Mouse (Mus musculus) limb, embryonic 12.5 days (tissue): ENCODE data around the gene Kctd13. TPM values are rescaled to one million over a fixed set of nuclear protein-coding genes. Genes with fewer than 3 reads are reported as not detected.
A peak's percentile ranks its signal among the peaks of the same experiment; 100 is the strongest.

Experiments
- ATAC-seq: fragments of 200-750 bp; cut with Nextera tagmentation; 2 replicates; pipeline ENCODE4 v1.8.0; 2017; ENCODE audit warnings: low read depth, moderate TSS enrichment; ENCODE audit not compliant: insufficient number of reproducible peaks, insufficient read depth, low FRiP score, low TSS enrichment
- H3K27ac ChIP-seq: fragments of 300-500 bp; sonication (generic); 2 replicates; pipeline ENCODE4 v1.5.1; 2016; ENCODE audit warnings: mild to moderate bottlenecking, moderate library complexity
- H3K27me3 ChIP-seq: fragments of 300-500 bp; sonication (generic); 2 replicates; pipeline ENCODE4 v1.6.1; 2016; ENCODE audit warnings: mild to moderate bottlenecking, moderate library complexity
- H3K36me3 ChIP-seq: fragments of 300-500 bp; sonication (generic); 2 replicates; pipeline ENCODE4 v1.6.1; 2016; ENCODE audit warnings: mild to moderate bottlenecking, moderate library complexity
- H3K4me1 ChIP-seq: fragments of 300-500 bp; sonication (generic); replicated peaks from 2 replicates; pipeline ENCODE4 v1.6.1; 2016
- H3K4me2 ChIP-seq: fragments of 300-500 bp; sonication (generic); 2 replicates; pipeline ENCODE4 v1.6.1; 2016; ENCODE audit warnings: mild to moderate bottlenecking, moderate library complexity
- H3K4me3 ChIP-seq: fragments of 300-500 bp; sonication (generic); replicated peaks from 2 replicates; pipeline ENCODE4 v1.5.1; 2016; ENCODE audit warnings: mild to moderate bottlenecking
- H3K9ac ChIP-seq: fragments of 300-500 bp; sonication (generic); replicated peaks from 2 replicates; pipeline ENCODE4 v1.6.1; 2016; ENCODE audit warnings: mild to moderate bottlenecking, moderate library complexity
- H3K9me3 ChIP-seq: fragments of 300-500 bp; sonication (generic); 2 replicates; pipeline ENCODE4 v1.6.1; 2016; ENCODE audit warnings: mild to moderate bottlenecking, moderate library complexity
- WGBS: fragments of 180-500 bp; shearing (Covaris S2); methylation state at CpG from one replicate; pipeline ENCODE4 v1.1.7; 2016; 5-methylcytosine and 5-hydroxymethylcytosine counted together
- polyA plus RNA-seq: library from polyadenylated mRNA; unstranded; fragments of >200 nt; fragmentation: Nextera tagmentation; extraction: Ambion mirVana; gene quantifications from 2 replicates; pipeline ENCODE4 v1.2.1, GENCODE M21; 2016

Gene Kctd13
- polyA plus RNA-seq, 1 experiment from 2014 or later: 19.7 TPM

DNA sequence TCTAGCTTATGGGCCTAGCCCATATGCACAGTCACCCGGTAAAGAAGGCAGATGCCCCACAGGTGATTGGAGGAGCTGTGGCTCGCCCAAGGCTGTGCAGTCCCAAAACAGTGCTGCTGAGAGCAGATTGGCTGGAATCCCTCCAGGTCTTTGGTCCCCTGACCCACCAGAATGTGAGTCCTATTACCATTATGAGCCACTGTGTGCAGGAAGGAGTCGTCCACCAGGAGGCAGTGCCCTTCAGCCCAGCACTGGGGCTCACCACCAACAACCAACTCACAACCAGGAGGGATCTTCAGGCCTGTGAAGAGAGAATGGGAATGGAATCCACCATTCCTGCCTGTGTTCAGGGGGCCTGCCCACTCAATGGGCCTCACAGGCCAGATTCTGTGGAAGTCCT lies 17.9 kb downstream of the Kctd13 start:
- Histone ChIP-seq H3K4me1 (peaks cover 13% of the 10 kb centered on the region), H3K27me3 (peaks cover 35% of the 10 kb centered on the region), H3K27ac (no peak overlapping the region), H3K4me3 (no peak overlapping the region), H3K9ac (no peak overlapping the region), H3K9me3 (no peaks in the 10 kb centered on the region), H3K4me2 (no peak overlapping the region), H3K36me3 (peaks cover 36% of the 10 kb centered on the region)
- ATAC-seq: no peak
- WGBS: 36% methylated on average over 3 of the region's 3 CpGs

DNA sequence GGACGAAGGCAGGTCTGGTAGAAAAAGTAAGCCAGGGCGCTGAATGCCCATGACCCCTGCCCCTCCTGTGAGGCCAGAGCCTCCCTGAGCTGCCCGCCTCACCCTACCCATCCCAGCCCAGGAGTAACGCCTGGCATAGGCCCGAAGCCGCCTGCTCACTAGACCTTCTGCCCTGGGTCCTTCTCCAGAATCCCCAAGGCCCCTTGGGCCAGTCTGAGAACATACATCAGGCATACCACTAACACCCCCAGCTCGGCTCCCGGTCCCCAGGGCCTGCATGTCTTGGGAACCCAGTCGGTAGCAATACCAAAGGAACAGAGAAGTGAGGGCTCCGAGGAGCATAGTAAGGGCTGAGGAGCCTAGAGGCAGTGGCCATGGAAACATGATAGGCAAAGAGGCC lies 19.9 kb downstream of the Kctd13 start:
- Histone ChIP-seq H3K4me1 (peaks cover 21% of the 10 kb centered on the region), H3K9me3 (no peaks in the 10 kb centered on the region), H3K9ac (no peak overlapping the region), H3K36me3 (peaks cover 16% of the 10 kb centered on the region), H3K4me3 (no peak overlapping the region), H3K4me2 (no peak overlapping the region), H3K27ac (no peak overlapping the region), H3K27me3 (peaks cover 56% of the 10 kb centered on the region)
- no peak for ATAC-seq
- WGBS: 78% methylated on average over 10 of the region's 10 CpGs

DNA sequence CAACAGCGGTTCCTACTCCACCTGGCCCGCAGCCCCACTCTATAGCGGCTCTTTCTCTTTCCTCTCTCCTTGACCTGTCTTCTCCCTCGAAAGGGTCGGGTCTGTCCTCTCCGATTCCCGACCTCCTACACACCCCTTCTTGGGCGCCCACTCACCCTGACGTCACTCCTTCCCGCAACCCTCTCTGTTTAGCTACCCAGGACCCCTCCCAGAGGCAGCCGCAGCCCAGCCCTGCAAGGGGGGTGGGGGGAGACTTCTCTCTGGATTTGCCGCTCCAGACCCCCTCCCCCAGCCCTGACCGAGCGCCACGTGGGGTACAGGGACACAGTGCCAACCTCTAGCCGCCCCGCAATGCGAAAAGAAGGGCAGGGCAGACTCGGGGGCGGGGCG lies 20.7 kb downstream of the Kctd13 start, which contains the start of gene Asphd1:
Gene Asphd1 (minus strand): TSS at position 180 of the 390 bp plus-strand sequence.
- H3K27me3 ChIP-seq: peaks cover 59% of the 10 kb centered on the region
- H3K9ac ChIP-seq: 0 out of 2 replicates have a peak within 1 kb of the TSS, but pooled peaks have one; percentile 37
- no peaks in the 10 kb centered on the region for H3K9me3 ChIP-seq
- 0% methylated on average over 21 of the region's 21 CpGs for WGBS
- H3K4me2 ChIP-seq: peak within 1 kb of the TSS; percentile 100
- peaks cover 8% of the 10 kb centered on the region for H3K36me3 ChIP-seq
- no peak within 1 kb of the TSS for H3K27ac ChIP-seq
- peak within 1 kb of the TSS; percentile 51 for H3K4me3 ChIP-seq
- ATAC-seq: peak; percentile 45
- H3K4me1 ChIP-seq: peaks cover 21% of the 10 kb centered on the region

DNA sequence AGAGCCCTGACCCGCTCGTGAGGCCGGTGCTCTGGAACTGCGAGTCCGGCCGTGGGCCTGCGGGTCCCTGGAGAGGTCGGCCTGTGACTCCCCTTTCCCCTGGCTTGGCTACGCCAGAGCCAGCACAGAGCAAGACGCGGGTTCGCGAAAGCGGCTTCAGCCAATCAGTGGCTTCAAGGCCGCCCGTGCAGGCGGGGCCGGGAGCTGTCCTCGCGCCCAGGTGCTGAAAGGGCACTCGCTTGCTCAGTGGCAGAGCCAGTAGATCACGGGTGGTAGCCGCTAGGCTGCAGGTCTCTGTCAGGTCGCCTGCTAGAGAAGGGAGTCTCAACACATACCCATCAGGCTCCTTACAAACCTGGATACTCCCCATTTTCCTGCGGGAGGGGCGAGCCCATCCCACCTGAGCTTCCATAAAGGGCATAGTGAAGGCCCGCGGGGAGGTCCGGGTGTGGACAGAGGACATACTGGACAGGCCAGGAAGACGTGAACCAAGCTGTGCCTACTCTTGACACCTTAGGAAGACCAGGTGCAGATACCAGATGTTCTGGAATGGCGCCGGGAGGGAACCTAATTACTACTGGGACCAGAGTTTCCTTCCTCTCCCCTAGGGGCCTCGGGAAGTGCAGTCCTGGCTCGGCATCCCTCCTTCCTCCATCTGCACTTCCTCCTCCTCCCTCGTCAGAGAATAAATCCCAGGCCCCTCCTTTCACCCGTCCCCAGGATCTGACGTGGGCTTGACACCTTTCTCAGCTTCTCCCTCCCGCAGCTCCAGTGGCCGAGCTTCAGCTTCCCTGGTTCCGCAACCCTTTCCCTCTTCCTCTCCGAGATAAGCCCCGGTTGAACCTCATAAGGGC lies 21.3 kb downstream of the Kctd13 start, which contains the start of gene Sez6l2:
Gene Sez6l2 (plus strand): TSS at position 771 of the 854 bp plus-strand sequence.
- Histone ChIP-seq H3K36me3 (peaks cover 3% of the 10 kb centered on the region; the same call in 1 of the 2 replicates), H3K9ac (0 out of 2 replicates have a peak within 1 kb of the TSS, but pooled peaks have one; percentile 37), H3K9me3 (no peaks in the 10 kb centered on the region), H3K4me2 (peak within 1 kb of the TSS; percentile 100), H3K27ac (no peak within 1 kb of the TSS), H3K27me3 (peaks cover 59% of the 10 kb centered on the region), H3K4me1 (peaks cover 21% of the 10 kb centered on the region), H3K4me3 (peak within 1 kb of the TSS; percentile 51)
- WGBS: under 1% methylated on average over 42 of the region's 42 CpGs
- ATAC-seq: peak; percentile 74

DNA sequence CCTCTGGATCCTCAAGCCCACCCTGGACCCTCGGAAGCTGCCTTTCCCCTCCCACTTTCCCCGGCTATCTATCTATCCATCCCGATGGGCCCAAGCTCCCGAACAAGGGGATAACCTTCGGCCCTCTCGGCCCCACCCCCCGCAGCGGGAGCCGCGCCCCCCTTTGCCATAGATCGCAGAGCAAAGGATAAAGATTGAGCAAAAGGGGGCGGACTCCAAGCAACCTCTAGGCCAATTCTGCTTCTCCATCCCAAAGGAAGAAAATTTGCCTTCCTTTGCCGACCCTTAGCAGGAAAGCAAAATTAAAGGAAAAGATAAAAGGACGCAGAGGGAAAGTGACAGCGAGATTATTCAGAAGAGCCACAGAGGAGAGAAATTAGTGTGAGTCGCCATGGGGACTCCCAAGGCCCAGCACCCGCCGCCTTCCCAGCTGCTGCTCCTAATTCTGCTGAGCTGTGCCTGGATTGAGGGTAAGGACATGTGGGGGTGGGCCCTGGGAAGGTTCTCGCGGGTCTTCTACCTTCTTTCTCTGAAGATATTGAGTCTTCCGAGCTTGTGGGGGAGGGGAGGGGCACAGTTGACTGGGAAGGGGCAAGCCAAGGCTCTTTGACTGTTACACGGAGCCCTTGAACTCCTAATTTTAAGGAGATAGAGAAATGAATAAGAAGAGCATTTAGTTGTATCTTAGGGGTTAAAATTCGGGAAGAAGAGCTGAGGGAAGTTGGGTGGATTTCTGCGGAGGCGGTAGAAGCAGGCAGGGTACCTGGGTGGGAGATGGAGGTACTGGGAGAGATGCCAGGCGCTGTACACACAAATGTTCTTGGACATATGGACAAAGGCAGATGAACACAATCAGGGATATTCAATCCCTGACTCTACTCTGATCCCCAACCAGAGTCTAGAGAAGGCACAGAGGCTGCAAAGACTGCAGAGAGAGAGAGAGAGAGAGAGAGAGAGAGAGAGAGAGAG lies 22.3 kb downstream of the Kctd13 start:
- Histone ChIP-seq H3K4me1 (peaks cover 21% of the 10 kb centered on the region), H3K4me2 (peak overlapping the region; percentile 100; the same call in 1 of the 2 replicates), H3K36me3 (no peaks in the 10 kb centered on the region), H3K27me3 (peaks cover 59% of the 10 kb centered on the region), H3K4me3 (0 out of 2 replicates have a peak overlapping the region, but pooled peaks have one; percentile 7), H3K9me3 (no peaks in the 10 kb centered on the region), H3K9ac (no peak overlapping the region), H3K27ac (no peak overlapping the region)
- 5% methylated on average over 26 of the region's 26 CpGs for WGBS
- no peak for ATAC-seq

DNA sequence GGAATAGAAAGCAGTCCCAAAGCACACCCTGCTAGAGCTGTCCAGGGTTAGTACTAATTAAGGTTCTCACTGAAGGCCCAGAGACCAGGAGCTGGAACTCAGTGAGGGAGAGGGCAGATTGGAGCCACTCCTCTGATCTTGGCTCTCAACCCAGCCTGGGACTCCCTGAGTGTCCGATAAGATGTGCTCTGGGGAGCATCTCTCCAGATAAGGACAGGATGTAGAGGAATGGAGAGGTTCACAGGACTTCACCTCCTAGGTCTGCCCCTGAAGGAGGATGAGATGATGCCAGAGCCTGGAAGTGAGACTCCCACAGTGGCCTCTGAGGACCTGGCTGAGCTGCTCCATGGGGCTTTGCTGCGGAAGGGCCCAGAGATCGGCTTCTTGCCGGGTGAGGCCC lies 23.1 kb downstream of the Kctd13 start:
- H3K27ac ChIP-seq: no peak overlapping the region
- no peak for ATAC-seq
- no peak overlapping the region for H3K4me3 ChIP-seq
- peaks cover 59% of the 10 kb centered on the region for H3K27me3 ChIP-seq
- peaks cover 21% of the 10 kb centered on the region for H3K4me1 ChIP-seq
- no peak overlapping the region for H3K9ac ChIP-seq
- no peaks in the 10 kb centered on the region for H3K9me3 ChIP-seq
- 24% methylated on average over 4 of the region's 4 CpGs for WGBS
- no peak overlapping the region for H3K4me2 ChIP-seq
- H3K36me3 ChIP-seq: no peaks in the 10 kb centered on the region

DNA sequence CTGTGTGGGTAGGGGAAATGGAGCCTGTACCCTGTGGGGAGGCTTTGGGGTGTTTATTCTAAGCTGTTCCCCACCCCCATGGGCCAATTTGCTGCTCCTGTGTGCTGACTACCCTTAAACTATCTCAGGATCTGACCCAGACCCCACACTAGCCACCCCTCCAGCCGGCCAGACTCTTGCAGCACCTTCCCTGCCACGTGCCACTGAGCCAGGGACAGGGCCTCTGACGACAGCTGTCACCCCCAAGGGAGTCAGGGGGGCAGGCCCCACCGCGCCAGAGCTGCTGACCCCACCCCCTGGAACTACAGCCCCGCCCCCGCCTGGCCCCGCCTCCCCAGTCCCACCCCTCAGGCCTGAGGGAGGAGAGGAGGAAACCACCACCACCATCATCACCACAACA lies 24.0 kb downstream of the Kctd13 start:
- Histone ChIP-seq H3K27ac (no peak overlapping the region), H3K4me1 (peaks cover 21% of the 10 kb centered on the region), H3K4me2 (no peak overlapping the region), H3K9ac (no peak overlapping the region), H3K9me3 (no peaks in the 10 kb centered on the region), H3K4me3 (no peak overlapping the region), H3K36me3 (no peaks in the 10 kb centered on the region), H3K27me3 (peaks cover 59% of the 10 kb centered on the region)
- no peak for ATAC-seq
- WGBS: under 1% methylated on average over 8 of the region's 8 CpGs

DNA sequence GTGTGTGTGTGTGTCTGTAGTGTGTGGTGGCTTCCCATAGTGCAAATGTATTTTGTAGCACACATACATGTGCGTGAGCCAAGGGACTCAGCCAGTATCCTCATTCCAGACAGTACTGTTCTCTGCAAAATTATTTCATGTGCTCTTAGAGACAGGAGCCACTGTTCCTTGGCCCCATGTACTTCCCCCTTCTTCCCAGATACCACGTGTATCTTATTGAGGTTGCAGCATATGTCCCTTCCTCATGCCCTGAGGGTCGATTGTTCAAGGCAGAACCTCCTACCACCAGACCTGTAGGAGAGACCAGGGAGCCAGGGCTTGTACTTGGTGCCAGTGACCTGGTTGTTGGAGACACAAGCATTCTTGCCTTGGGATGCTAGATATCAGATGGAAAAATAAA lies 26.4 kb downstream of the Kctd13 start:
- peaks cover 39% of the 10 kb centered on the region for H3K27me3 ChIP-seq
- H3K9me3 ChIP-seq: no peaks in the 10 kb centered on the region
- WGBS: 59% methylated on average over 3 of the region's 3 CpGs
- H3K27ac ChIP-seq: no peak overlapping the region
- no peak overlapping the region for H3K4me2 ChIP-seq
- H3K9ac ChIP-seq: no peak overlapping the region
- H3K4me1 ChIP-seq: peaks cover 12% of the 10 kb centered on the region
- no peaks in the 10 kb centered on the region for H3K36me3 ChIP-seq
- no peak for ATAC-seq
- H3K4me3 ChIP-seq: no peak overlapping the region

DNA sequence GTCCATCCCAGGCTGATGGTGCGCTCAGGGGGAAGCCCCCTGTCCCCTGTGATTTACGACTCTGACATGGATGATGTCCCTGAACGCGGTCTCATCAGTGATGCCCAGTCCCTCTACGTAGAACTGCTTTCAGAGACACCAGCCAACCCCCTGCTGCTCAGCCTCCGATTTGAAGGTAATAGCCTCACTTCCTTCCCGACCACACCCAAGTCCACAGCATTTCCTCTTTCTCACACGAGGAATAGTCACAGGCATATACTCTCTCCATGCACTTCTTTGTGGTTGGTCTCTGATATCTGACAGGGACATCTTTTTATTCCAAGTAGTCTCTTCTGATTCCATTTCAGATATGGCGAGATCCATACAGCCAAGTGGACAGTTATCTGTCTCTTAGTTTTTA lies 31.1 kb downstream of the Kctd13 start:
- WGBS: 62% methylated on average over 9 of the region's 9 CpGs
- Histone ChIP-seq H3K9me3 (no peaks in the 10 kb centered on the region), H3K4me1 (no peaks in the 10 kb centered on the region; the same call in 1 of the 2 replicates), H3K9ac (no peak overlapping the region), H3K4me3 (no peak overlapping the region), H3K4me2 (no peak overlapping the region), H3K27ac (no peak overlapping the region), H3K36me3 (no peaks in the 10 kb centered on the region), H3K27me3 (peaks cover 29% of the 10 kb centered on the region)
- ATAC-seq: no peak

DNA sequence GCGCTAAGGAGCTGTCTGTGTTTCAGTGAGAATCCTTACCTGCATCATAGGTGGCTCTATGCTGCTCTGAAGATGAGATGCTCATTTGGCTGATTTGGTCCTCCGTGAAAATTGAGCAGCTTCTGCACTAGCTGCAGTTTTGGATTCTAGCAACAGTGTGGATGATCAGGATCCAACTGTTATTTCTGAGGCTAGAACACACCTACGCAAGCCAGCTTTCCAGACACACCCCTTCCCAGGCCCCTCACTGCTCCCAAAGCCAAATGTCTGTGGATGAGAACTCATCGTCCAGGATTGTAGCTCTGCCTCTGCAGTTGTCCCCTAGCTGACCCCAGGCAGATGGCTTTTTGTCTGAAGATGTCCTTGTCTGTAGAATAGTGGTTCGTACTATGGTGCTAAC lies 32.4 kb downstream of the Kctd13 start:
- H3K4me1 ChIP-seq: no peaks in the 10 kb centered on the region; the same call in 1 of the 2 replicates
- no peak for ATAC-seq
- 87% methylated on average over 5 of the region's 5 CpGs for WGBS

DNA sequence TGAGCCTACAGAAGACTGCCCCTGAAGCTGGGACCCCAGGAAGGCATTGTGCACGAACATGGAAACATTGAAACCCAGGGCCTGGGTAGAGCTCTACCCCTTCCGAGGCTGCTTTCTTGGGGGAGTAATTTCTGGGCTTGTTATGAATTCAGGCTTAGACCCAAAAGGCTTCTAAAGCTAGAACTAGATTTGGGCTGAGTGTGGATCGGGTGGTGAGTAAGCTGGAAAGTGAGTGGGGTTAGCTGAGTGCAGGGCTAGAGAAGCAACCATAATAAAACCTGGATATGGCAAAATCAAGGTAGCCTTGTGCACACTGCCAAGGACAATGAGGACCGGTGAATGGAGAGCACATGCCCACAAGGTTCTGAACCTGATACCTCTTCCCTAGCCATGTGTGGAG lies 33.3 kb downstream of the Kctd13 start:
- Histone ChIP-seq H3K4me2 (no peak overlapping the region), H3K27ac (no peak overlapping the region), H3K36me3 (no peaks in the 10 kb centered on the region), H3K4me1 (no peaks in the 10 kb centered on the region; the same call in 1 of the 2 replicates), H3K27me3 (peaks cover 35% of the 10 kb centered on the region), H3K9me3 (no peaks in the 10 kb centered on the region), H3K9ac (no peak overlapping the region), H3K4me3 (no peak overlapping the region)
- WGBS: 81% methylated on average over 4 of the region's 4 CpGs
- ATAC-seq: no peak

More for the DNA sequence above, 32.4 kb downstream of the Kctd13 start:
- H3K27ac ChIP-seq: no peak overlapping the region
- H3K4me2 ChIP-seq: no peak overlapping the region
- H3K36me3 ChIP-seq: no peaks in the 10 kb centered on the region
- peaks cover 35% of the 10 kb centered on the region for H3K27me3 ChIP-seq
- no peak overlapping the region for H3K9ac ChIP-seq
- H3K4me3 ChIP-seq: no peak overlapping the region
- no peaks in the 10 kb centered on the region for H3K9me3 ChIP-seq
